Mouse (Mus musculus) heart, adult 18-20 months (tissue): ENCODE results near the gene Zfp932. TPM values are rescaled to one million over a fixed set of nuclear protein-coding genes. Genes with fewer than 3 reads are reported as not detected.
"Not testable (repeated sequence)": the region's sequence is repeated elsewhere in the genome, so short reads cannot be mapped to it uniquely, and the experiment has no call there.

Experiments
- DNase-seq, 2 experiments: peaks; one replicate each; pipeline ENCODE4 v3.0.0; 2021 to 2022; ENCODE audit warnings: mixed read lengths in 1 of 2
- long read RNA-seq, 2 experiments: library from polyadenylated mRNA; stranded (forward); transcript quantifications; one replicate each; pipeline ENCODE4 v2.0.0; 2021
- total RNA-seq, 2 experiments: library from RNA; stranded (reverse); gene quantifications; 2 replicates each; pipeline ENCODE4 v1.2.3; 2021

The Zfp932 gene
- 1 to 10 TPM; 6.8 to 8.0 TPM for total RNA-seq
- long read RNA-seq, experiment 1, partial matches to known transcripts = 0 of 3 reads
- long read RNA-seq, experiment 1, other reads (novel, unspliced or antisense) = 0 of 3 reads
- long read RNA-seq, experiment 2, partial matches to known transcripts = 0 of 3 reads
- long read RNA-seq, experiment 2, other reads (novel, unspliced or antisense) = 1 of 3 reads

- DNase-seq = peak; percentile 91 to 92
Measured at GRCm38 (mm10) chr5:109996026-109996937, at the start of gene Zfp932. TSS of gene Zfp932 (plus strand) at chr5:109996521.

GRCm38 (mm10) chr5:109950281-109950680 lies 46.0 kb upstream of the Zfp932 start:
- DNase-seq = no peak

DNA sequence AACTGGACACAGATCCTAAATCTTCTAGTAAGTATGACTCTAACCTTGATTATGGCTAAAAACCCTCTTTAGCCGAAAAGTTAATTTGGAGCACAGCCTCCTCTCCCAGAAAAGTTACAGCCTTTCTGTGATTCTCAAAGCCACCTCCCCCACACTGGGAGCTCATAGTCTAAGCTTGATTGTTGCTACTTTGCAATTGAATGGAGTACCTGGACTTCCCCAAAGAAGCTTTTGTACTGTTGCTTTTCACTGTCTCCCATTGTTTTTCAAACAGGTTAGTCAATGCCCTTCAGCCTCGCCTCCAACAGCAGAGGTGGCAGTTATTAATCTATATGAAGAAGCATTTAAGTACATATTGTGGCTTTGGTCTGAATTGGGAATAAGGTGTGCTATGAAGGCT lies 15.6 kb upstream of the Zfp932 start:
- DNase-seq = not testable (repeated sequence)

DNA sequence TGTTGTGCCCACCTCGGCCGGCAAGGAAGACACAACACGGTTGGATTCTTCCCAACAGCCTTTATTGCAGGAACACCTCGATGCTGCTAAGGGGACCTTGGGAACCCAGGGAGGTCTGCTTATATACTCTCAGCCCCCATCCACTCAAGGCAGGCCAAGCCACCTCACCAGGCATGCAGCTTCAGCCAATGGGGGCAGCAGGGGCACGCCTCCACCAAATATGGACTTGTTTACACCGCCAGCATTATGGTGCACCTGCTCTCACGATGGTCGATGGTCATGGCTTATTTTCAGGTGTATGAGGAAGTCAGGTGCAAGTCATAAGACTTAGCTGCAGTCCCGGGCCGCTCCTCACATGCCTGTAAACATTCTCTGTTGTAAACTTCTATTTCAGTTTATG lies 860 bp upstream of the Zfp932 start:
- DNase-seq = not testable (repeated sequence)

GRCm38 (mm10) chr5:110015775-110016174 lies 19.5 kb downstream of the Zfp932 start:
- not testable (repeated sequence) for DNase-seq

DNA sequence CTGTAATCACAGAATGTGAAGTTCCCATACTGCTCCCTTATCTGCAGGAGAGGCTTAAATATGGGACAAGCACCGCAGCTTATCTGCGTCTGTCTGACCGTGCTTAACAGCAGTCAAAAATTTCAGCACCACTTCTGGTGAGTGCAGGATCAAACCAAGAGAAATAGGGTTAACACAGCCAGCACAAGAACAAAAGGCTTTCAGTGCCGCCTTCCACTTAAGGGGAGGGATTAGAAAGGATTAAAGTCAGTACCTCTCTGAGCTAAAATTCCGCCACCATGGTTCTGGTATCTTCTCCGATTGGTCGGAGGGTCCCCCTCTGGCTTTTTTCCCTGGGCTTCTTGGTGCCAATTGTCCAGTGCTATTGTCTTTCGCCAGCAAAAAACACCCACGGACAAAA lies 27.0 kb downstream of the Zfp932 start:
- no peak for DNase-seq

DNA sequence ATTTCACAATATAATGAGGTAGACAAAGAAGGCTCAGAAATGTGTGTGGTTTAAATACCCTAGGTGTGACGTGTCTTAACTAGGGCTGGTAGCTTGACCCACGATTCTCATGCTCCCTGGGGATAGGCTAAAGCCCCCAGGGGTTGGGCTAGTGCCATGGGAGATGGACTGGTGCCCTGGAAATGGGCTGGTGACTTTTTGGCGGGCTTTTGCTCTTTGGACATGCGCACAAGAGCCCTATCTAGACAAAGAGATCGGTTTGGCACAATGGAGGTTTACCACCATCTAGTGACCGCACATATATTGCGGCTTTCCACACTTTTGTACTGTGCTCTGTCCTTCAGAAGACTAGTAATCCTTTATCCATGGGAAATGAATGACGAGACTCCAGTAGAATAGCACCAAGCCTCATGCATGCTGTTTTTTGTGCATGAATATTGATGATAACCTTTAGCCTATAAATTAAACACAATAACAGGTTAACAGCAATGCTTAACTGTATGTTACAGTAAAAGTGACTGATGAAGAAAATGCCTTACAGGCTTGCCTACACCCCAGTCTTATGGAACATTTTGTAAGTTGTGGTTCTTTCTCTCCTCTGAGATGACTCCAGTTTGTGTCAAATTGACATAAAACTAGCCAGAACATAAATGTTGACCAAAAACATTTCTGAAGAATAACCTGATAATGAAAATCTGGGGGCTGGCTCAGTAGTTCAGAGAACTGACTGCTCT lies 27.5 kb downstream of the Zfp932 start:
- peak; percentile 8 to 35 for DNase-seq

DNA sequence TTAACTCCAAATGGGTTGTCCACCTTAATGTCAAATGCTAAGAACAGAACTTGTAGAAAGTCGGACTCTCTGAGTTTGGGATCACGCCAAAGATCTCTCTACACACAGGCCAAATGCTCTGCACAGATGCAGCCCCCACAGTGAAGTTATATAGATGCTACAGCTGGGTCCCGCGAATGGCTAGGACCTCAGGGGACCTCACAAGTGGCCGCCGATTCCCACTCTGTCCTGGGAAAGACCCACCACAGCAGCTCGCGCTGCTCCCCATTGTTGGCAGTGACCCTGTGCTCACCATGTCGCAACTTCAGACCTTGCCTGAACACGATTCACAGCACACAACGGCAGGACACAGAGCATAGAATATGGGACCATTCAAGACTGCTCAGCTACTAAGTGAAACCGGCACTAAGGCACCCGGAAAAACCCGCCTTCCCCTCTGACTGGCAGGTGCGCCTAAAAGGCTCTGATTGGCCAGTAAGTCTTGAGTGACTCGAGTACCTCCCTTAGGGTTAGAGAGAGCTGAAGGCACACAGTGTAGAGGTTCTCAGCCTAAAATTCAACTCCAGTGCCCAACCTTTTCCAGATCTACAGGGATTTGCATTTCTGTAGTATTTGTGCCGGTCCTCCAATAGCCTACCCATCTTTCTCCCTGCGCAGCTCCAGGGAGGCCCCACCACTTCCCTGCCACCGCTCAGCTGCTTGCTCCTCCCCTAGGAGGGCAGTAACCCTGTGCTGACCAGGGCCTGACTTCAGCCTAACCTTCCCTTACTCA lies 61.5 kb downstream of the Zfp932 start:
- peak; percentile 93 for DNase-seq

Other genes starting within 250 kb of the Zfp932 start
- gene 4930522L14Rik, start 244.6 kb upstream of the Zfp932 start, total RNA-seq = 1 to 10 TPM; 1.6 to 2.1 TPM
- 1 to 10 TPM; 3.3 to 3.5 TPM for gene Gm15446, start 73.1 kb upstream of the Zfp932 start, total RNA-seq
- gene Gm17655, start 76.0 kb downstream of the Zfp932 start, total RNA-seq = 1 to 10 TPM; 1.9 to 3.6 TPM
- gene Gm35315, start 97.9 kb downstream of the Zfp932 start, total RNA-seq = not detected
- not detected for gene Plcxd1, start 103.4 kb downstream of the Zfp932 start, total RNA-seq
- gene Gtpbp6, start 111.7 kb downstream of the Zfp932 start, total RNA-seq = 10 to 100 TPM; 24.8 to 31.3 TPM
- 1 to 10 TPM; 3.6 to 4.0 TPM for gene Zfp605, start 113.6 kb downstream of the Zfp932 start, total RNA-seq
- gene Chfr, start 139.3 kb downstream of the Zfp932 start, total RNA-seq = 10 to 100 TPM; 11.3 to 11.9 TPM
- gene Golga3, start 180.2 kb downstream of the Zfp932 start, total RNA-seq = 10 to 100 TPM; 48.3 to 51.2 TPM
- gene Ankle2, start 234.5 kb downstream of the Zfp932 start, total RNA-seq = 10 to 100 TPM; 26.2 to 28.4 TPM